ENCODE assay signal across 31 mouse cellular contexts in the genomic region with DNA sequence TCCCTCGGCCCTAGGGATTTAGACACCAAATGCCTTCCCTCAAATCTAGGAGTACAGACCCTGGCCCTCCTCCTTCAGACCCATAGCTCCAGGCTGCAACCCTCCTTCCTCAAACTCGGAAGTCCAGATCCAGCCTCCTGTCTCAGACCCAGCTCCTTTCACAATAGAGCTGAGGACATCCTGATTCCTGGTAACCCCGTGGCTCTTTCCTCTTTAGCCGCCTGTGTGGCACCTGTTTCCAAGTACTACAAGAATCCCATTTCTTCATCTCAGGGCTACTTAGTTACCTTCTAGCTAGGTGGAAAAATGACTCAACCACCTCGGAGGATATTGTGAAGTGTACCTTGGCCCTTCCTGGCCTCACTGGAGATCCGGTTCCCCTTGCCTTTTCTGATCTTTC. TPM values are rescaled to one million over a fixed set of nuclear protein-coding genes. Genes with fewer than 3 reads are reported as not detected.
DNase-seq lines count a peak whose midpoint lies in the region; ATAC-seq and TF ChIP-seq lines count a peak whose summit lies in the region.
"Had no signal": no experiment of that assay in that cellular context is flagged by ENCODE, and none has a peak within 500 bp of the region (broad histone marks: within the 10 kb centered on the region; RNA-seq: fewer than 3 reads in every experiment).

No protein-coding gene starts in this region.

- H3K27me3 ChIP-seq in stomach, postnatal 0 days (ENCODE audit: control insufficient read depth, insufficient read depth, low read length): no peaks in the 10 kb centered on the region
- no peaks in the 10 kb centered on the region for H3K27me3 ChIP-seq in intestine, embryonic 16.5 days (replicated peaks; ENCODE audit: control insufficient read depth, insufficient read depth, low read length)
- H3K27me3 ChIP-seq: embryonic facial prominence, embryonic 12.5 days; embryonic facial prominence, embryonic 15.5 days; heart, embryonic 15.5 days had no signal

- WGBS in bone marrow, adult 2 months: 31% methylated on average over 6 of the region's 6 CpGs
- WGBS in stomach, postnatal 0 days: 51% methylated on average over 6 of the region's 6 CpGs
- 64% methylated on average over 6 of the region's 6 CpGs for WGBS in intestine, embryonic 16.5 days

- H3K4me1 ChIP-seq in bone marrow, adult 2 months (ENCODE audit: control insufficient read depth, insufficient read depth, low read length): peaks cover 3% of the 10 kb centered on the region
- H3K4me1 ChIP-seq in stomach, postnatal 0 days (replicated peaks; ENCODE audit: control insufficient read depth, insufficient read depth): no peaks in the 10 kb centered on the region
- H3K4me1 ChIP-seq in intestine, embryonic 16.5 days (ENCODE audit: control insufficient read depth, insufficient read depth, low read length): no peaks in the 10 kb centered on the region
- H3K4me1 ChIP-seq: embryonic facial prominence, embryonic 12.5 days; heart, embryonic 12.5 days; heart, embryonic 15.5 days; hindbrain, embryonic 10.5 days; hindbrain, embryonic 13.5 days had no signal

- no peak for TF ChIP-seq EP300 in stomach, postnatal 0 days (optimal IDR thresholded peaks at IDR 0.05)

- no peak overlapping the region for H3K9ac ChIP-seq in stomach, postnatal 0 days (ENCODE audit: low read length)
- no peak overlapping the region for H3K9ac ChIP-seq in intestine, embryonic 16.5 days (ENCODE audit: low read depth, low read length)
- H3K9ac ChIP-seq: embryonic facial prominence, embryonic 12.5 days; embryonic facial prominence, embryonic 15.5 days; forebrain, postnatal 0 days; heart, embryonic 12.5 days; heart, embryonic 15.5 days; hindbrain, embryonic 13.5 days had no signal

- H3K4me2 ChIP-seq in stomach, postnatal 0 days (replicated peaks; ENCODE audit: low read depth): no peak overlapping the region
- no peak overlapping the region for H3K4me2 ChIP-seq in intestine, embryonic 16.5 days (ENCODE audit: low read depth, low read length)
- H3K4me2 ChIP-seq: embryonic facial prominence, embryonic 12.5 days; embryonic facial prominence, embryonic 15.5 days; heart, embryonic 12.5 days; heart, embryonic 15.5 days; hindbrain, embryonic 13.5 days had no signal

- no peaks in the 10 kb centered on the region for H3K36me3 ChIP-seq in stomach, postnatal 0 days (ENCODE audit: control insufficient read depth, insufficient read depth, low read length)
- H3K36me3 ChIP-seq in intestine, embryonic 16.5 days (ENCODE audit: control insufficient read depth, insufficient read depth, low read length): no peaks in the 10 kb centered on the region
- H3K36me3 ChIP-seq: embryonic facial prominence, embryonic 12.5 days; embryonic facial prominence, embryonic 15.5 days; heart, embryonic 12.5 days; heart, embryonic 15.5 days; hindbrain, embryonic 10.5 days; hindbrain, embryonic 13.5 days had no signal

- H3K27ac ChIP-seq in bone marrow, adult 2 months (ENCODE audit: control insufficient read depth, insufficient read depth, low read depth, low read length, poor library complexity): peak overlapping the region; percentile 70
- H3K27ac ChIP-seq in stomach, postnatal 0 days (replicated peaks): no peak overlapping the region
- H3K27ac ChIP-seq in intestine, embryonic 16.5 days (ENCODE audit: low read length): no peak overlapping the region
- H3K27ac ChIP-seq: embryonic facial prominence, embryonic 12.5 days; embryonic facial prominence, embryonic 15.5 days; heart, embryonic 15.5 days; hindbrain, embryonic 10.5 days; hindbrain, embryonic 13.5 days had no signal

- ATAC-seq in megakaryocyte progenitor cell, adult 5-6 weeks (replicated peaks; ENCODE audit: poor library complexity): peak; percentile 56
- ATAC-seq in stomach, postnatal 0 days (ENCODE audit: low FRiP score, low TSS enrichment): no peak
- no peak for ATAC-seq in intestine, embryonic 16.5 days
- ATAC-seq: CD4-positive, CD25-positive, alpha-beta regulatory T cell, adult 4 months; forebrain, embryonic 14.5 days; forebrain, postnatal 0 days; hindbrain, embryonic 16.5 days had no signal

- DNase-seq in gonadal fat pad, adult 2 months (ENCODE audit: low read depth): peak; percentile 10
- peak; percentile 22 for DNase-seq in stomach, postnatal 0 days (ENCODE audit: low spot score)
- DNase-seq in layer of hippocampus, postnatal 14 days (ENCODE audit: low spot score in 2 of 2): no peak
- DNase-seq: adrenal gland, adult 8-10 months; adrenal gland, postnatal 25 days; cerebellum, adult 2 months; cerebellum, adult 9-11 months; cerebellum, postnatal 25 days; forebrain, postnatal 0 days; gastrocnemius, postnatal 36 days; heart, adult 18-20 months; heart, postnatal 10 days; heart, postnatal 36 days had no signal

- no peak overlapping the region for H3K4me3 ChIP-seq in bone marrow, adult 2 months (replicated peaks; ENCODE audit: control insufficient read depth, low read depth, low read length)
- no peak overlapping the region for H3K4me3 ChIP-seq in stomach, postnatal 0 days (ENCODE audit: low read depth, low read length)
- no peak overlapping the region for H3K4me3 ChIP-seq in intestine, embryonic 16.5 days (ENCODE audit: low read length)
- H3K4me3 ChIP-seq: embryonic facial prominence, embryonic 12.5 days; embryonic facial prominence, embryonic 15.5 days; heart, embryonic 12.5 days; heart, embryonic 15.5 days; hindbrain, embryonic 10.5 days; hindbrain, embryonic 13.5 days had no signal

- no peak for TF ChIP-seq CTCF in bone marrow, adult 2 months (IDR thresholded peaks at IDR 0.05; ENCODE audit: control insufficient read depth, insufficient read depth, low read length)
- TF ChIP-seq CTCF in stomach, postnatal 0 days (IDR thresholded peaks at IDR 0.05; ENCODE audit: low read depth): no peak

- no peaks in the 10 kb centered on the region for H3K9me3 ChIP-seq in stomach, postnatal 0 days (ENCODE audit: control insufficient read depth, low read length)
- H3K9me3 ChIP-seq in intestine, embryonic 16.5 days (ENCODE audit: control insufficient read depth, low read length): no peaks in the 10 kb centered on the region
- H3K9me3 ChIP-seq: embryonic facial prominence, embryonic 12.5 days; embryonic facial prominence, embryonic 15.5 days; heart, embryonic 12.5 days; heart, embryonic 15.5 days; hindbrain, embryonic 10.5 days; hindbrain, embryonic 13.5 days had no signal

- no peak for TF ChIP-seq POLR2A in bone marrow, adult 2 months (IDR thresholded peaks at IDR 0.05; ENCODE audit: borderline replicate concordance, control insufficient read depth, low read depth, low read length)

RNA-seq across cellular contexts. Expression of a gene that starts 1.1 kb away (rescaled TPM):
- 44.1 and 111 TPM in 2 replicates for polyA plus RNA-seq in bone marrow, adult 2 months (2011; ENCODE audit: insufficient read depth, insufficient read length, low replicate concordance, missing spikeins)
- 1.1 and 3.3 TPM in 2 replicates for polyA plus RNA-seq in gonadal fat pad, adult 2 months (2012; rRNA removed)
- 16.4 and 16.9 TPM in 2 replicates for total RNA-seq in megakaryocyte progenitor cell, adult 5-6 weeks (2015)
- 23.0 and 36.9 TPM in 2 replicates for total RNA-seq in megakaryocyte progenitor cell, adult 5-6 weeks (2017)
- polyA plus RNA-seq in stomach, postnatal 0 days (2015; fragmentation: Nextera tagmentation; extraction: Ambion mirVana): 12.2 and 12.3 TPM in 2 replicates
- 3.3 and 3.4 TPM in 2 replicates for polyA plus RNA-seq in intestine, embryonic 16.5 days (2015; fragmentation: Nextera tagmentation; extraction: Ambion mirVana)
- not detected for total RNA-seq in layer of hippocampus, postnatal 14 days (2021)
- total RNA-seq: adrenal gland, postnatal 25 days; gastrocnemius, adult 8-10 months; gastrocnemius, postnatal 36 days; MEL had no signal
- polyA plus RNA-seq: C2C12; CD4-positive, CD25-positive, alpha-beta regulatory T cell, adult 4 months; forebrain, embryonic 11.5 days; hindbrain, embryonic 10.5 days had no signal

RNA-seq across cellular contexts. Expression of a gene that starts 15.8 kb away (rescaled TPM):
- polyA plus RNA-seq in bone marrow, adult 2 months (2011; ENCODE audit: insufficient read depth, insufficient read length, low replicate concordance, missing spikeins): 14.8 TPM in 1 of 2 replicates, not detected in the other
- 533 and 579 TPM in 2 replicates for polyA plus RNA-seq in gonadal fat pad, adult 2 months (2012; rRNA removed)
- total RNA-seq in megakaryocyte progenitor cell, adult 5-6 weeks (2015): 0.44 and 2.6 TPM in 2 replicates
- total RNA-seq in megakaryocyte progenitor cell, adult 5-6 weeks (2017): 1.3 and 2.8 TPM in 2 replicates
- polyA plus RNA-seq in stomach, postnatal 0 days (2015; fragmentation: Nextera tagmentation; extraction: Ambion mirVana): 2.3 and 2.7 TPM in 2 replicates
- 0.48 and 0.62 TPM in 2 replicates for polyA plus RNA-seq in intestine, embryonic 16.5 days (2015; fragmentation: Nextera tagmentation; extraction: Ambion mirVana)
- total RNA-seq in layer of hippocampus, postnatal 14 days (2021): not detected
- total RNA-seq: common myeloid progenitor, adult 5-6 weeks; gastrocnemius, adult 8-10 months; gastrocnemius, postnatal 36 days; heart, adult 18-20 months; heart, postnatal 10 days; heart, postnatal 36 days; MEL had no signal
- polyA plus RNA-seq: CD4-positive, CD25-positive, alpha-beta regulatory T cell, adult 4 months; forebrain, embryonic 11.5 days; forebrain, embryonic 14.5 days; forebrain, postnatal 0 days; frontal cortex, adult 2 months; heart, embryonic 12.5 days; hindbrain, embryonic 10.5 days; hindbrain, embryonic 13.5 days had no signal

RNA-seq across cellular contexts. Expression of a gene that starts 34.5 kb away (rescaled TPM):
- 35.1 and 41.6 TPM in 2 replicates for polyA plus RNA-seq in bone marrow, adult 2 months (2011; ENCODE audit: insufficient read depth, insufficient read length, low replicate concordance, missing spikeins)
- polyA plus RNA-seq in gonadal fat pad, adult 2 months (2012; rRNA removed): 0.25 TPM in 1 of 2 replicates, not detected in the other
- not detected in 2 replicates for total RNA-seq in megakaryocyte progenitor cell, adult 5-6 weeks (2015)
- not detected in 2 replicates for total RNA-seq in megakaryocyte progenitor cell, adult 5-6 weeks (2017)
- polyA plus RNA-seq in stomach, postnatal 0 days (2015; fragmentation: Nextera tagmentation; extraction: Ambion mirVana): not detected in 2 replicates
- polyA plus RNA-seq in intestine, embryonic 16.5 days (2015; fragmentation: Nextera tagmentation; extraction: Ambion mirVana): not detected in 2 replicates
- not detected for total RNA-seq in layer of hippocampus, postnatal 14 days (2021)
- total RNA-seq: adrenal gland, adult 8-10 months; adrenal gland, postnatal 25 days; common myeloid progenitor, adult 5-6 weeks; forebrain, postnatal 0 days; gastrocnemius, adult 8-10 months; gastrocnemius, postnatal 36 days; heart, adult 18-20 months; heart, postnatal 10 days; heart, postnatal 36 days; MEL had no signal
- polyA plus RNA-seq: C2C12; CD4-positive, CD25-positive, alpha-beta regulatory T cell, adult 4 months; cerebellum, adult 2 months; embryonic facial prominence, embryonic 12.5 days; embryonic facial prominence, embryonic 15.5 days; forebrain, embryonic 11.5 days; forebrain, embryonic 14.5 days; forebrain, postnatal 0 days; frontal cortex, adult 2 months; heart, embryonic 12.5 days; heart, embryonic 15.5 days; hindbrain, embryonic 10.5 days; hindbrain, embryonic 13.5 days; hindbrain, embryonic 16.5 days had no signal

RNA-seq across cellular contexts. Expression of a gene that starts 52.1 kb away (rescaled TPM):
- not detected in 2 replicates for polyA plus RNA-seq in bone marrow, adult 2 months (2011; ENCODE audit: insufficient read depth, insufficient read length, low replicate concordance, missing spikeins)
- polyA plus RNA-seq in gonadal fat pad, adult 2 months (2012; rRNA removed): 0.18 TPM in 1 of 2 replicates, not detected in the other
- total RNA-seq in megakaryocyte progenitor cell, adult 5-6 weeks (2015): not detected in 2 replicates
- total RNA-seq in megakaryocyte progenitor cell, adult 5-6 weeks (2017): not detected in 2 replicates
- polyA plus RNA-seq in stomach, postnatal 0 days (2015; fragmentation: Nextera tagmentation; extraction: Ambion mirVana): not detected in 2 replicates
- polyA plus RNA-seq in intestine, embryonic 16.5 days (2015; fragmentation: Nextera tagmentation; extraction: Ambion mirVana): not detected in 2 replicates
- total RNA-seq in layer of hippocampus, postnatal 14 days (2021): not detected
- total RNA-seq: adrenal gland, adult 8-10 months; adrenal gland, postnatal 25 days; common myeloid progenitor, adult 5-6 weeks; forebrain, postnatal 0 days; gastrocnemius, adult 8-10 months; gastrocnemius, postnatal 36 days; heart, adult 18-20 months; heart, postnatal 10 days; heart, postnatal 36 days; MEL had no signal
- polyA plus RNA-seq: C2C12; CD4-positive, CD25-positive, alpha-beta regulatory T cell, adult 4 months; cerebellum, adult 2 months; embryonic facial prominence, embryonic 12.5 days; embryonic facial prominence, embryonic 15.5 days; forebrain, embryonic 11.5 days; forebrain, embryonic 14.5 days; forebrain, postnatal 0 days; frontal cortex, adult 2 months; heart, embryonic 12.5 days; heart, embryonic 15.5 days; hindbrain, embryonic 10.5 days; hindbrain, embryonic 13.5 days; hindbrain, embryonic 16.5 days had no signal

Comparison
In these comparisons a context has a peak if more than half of its experiments do, and no peak if none do; other contexts are left out.
1. DNase-seq: peak in gonadal fat pad, adult 2 months (single experiment) and stomach, postnatal 0 days (single experiment); none in layer of hippocampus, postnatal 14 days (0 of 2).
2. RNA of a gene that starts 15.8 kb away (polyA plus RNA-seq): 533 to 579 TPM in gonadal fat pad, adult 2 months; 14.8 TPM in bone marrow, adult 2 months, 2.3 to 2.7 TPM in stomach, postnatal 0 days and 0.48 to 0.62 TPM in intestine, embryonic 16.5 days; every median in the first group is over 10 times any median in the second.
3. RNA of a gene that starts 34.5 kb away (polyA plus RNA-seq): 35.1 to 41.6 TPM in bone marrow, adult 2 months; 0.25 TPM in gonadal fat pad, adult 2 months, not detected in stomach, postnatal 0 days and not detected in intestine, embryonic 16.5 days; every median in the first group is over 10 times any median in the second.